ENCODE assay signal across 22 mouse cellular contexts in genomic region chr8:124392271-124393012, GRCm38 (mm10). TPM values are rescaled to one million over a fixed set of nuclear protein-coding genes. Genes with fewer than 3 reads are reported as not detected.
A peak's percentile ranks its signal among the peaks of the same experiment; 100 is the strongest.
DNase-seq lines count a peak whose midpoint lies in the region; ATAC-seq and TF ChIP-seq lines count a peak whose summit lies in the region.
"Had no signal": no experiment of that assay in that cellular context is flagged by ENCODE, and none has a peak within 500 bp of the region (broad histone marks: within the 10 kb centered on the region; RNA-seq: fewer than 3 reads in every experiment).

No protein-coding gene starts in this region.

- no peak for TF ChIP-seq CTCF in stomach, postnatal 0 days (IDR thresholded peaks at IDR 0.05; ENCODE audit: low read depth)

- no peaks in the 10 kb centered on the region for H3K36me3 ChIP-seq in midbrain, embryonic 11.5 days (ENCODE audit: control insufficient read depth, insufficient read depth, low read length)
- H3K36me3 ChIP-seq in midbrain, embryonic 13.5 days = 0 out of 2 replicates have a peak, but pooled peaks cover 4% of the 10 kb centered on the region
- H3K36me3 ChIP-seq in limb, embryonic 15.5 days = no peaks in the 10 kb centered on the region
- H3K36me3 ChIP-seq in stomach, postnatal 0 days (ENCODE audit: control insufficient read depth, insufficient read depth, low read length) = no peaks in the 10 kb centered on the region
- H3K36me3 ChIP-seq: G1E; kidney, embryonic 15.5 days had no signal

- no peaks in the 10 kb centered on the region for H3K9me3 ChIP-seq in midbrain, embryonic 11.5 days (ENCODE audit: control insufficient read depth, low read length)
- H3K9me3 ChIP-seq in midbrain, embryonic 13.5 days = no peaks in the 10 kb centered on the region
- H3K9me3 ChIP-seq in limb, embryonic 15.5 days = no peaks in the 10 kb centered on the region
- 0 out of 2 replicates have a peak, but pooled peaks cover 3% of the 10 kb centered on the region for H3K9me3 ChIP-seq in stomach, postnatal 0 days (ENCODE audit: control insufficient read depth, low read length)
- H3K9me3 ChIP-seq: kidney, embryonic 15.5 days had no signal

- no peak overlapping the region for H3K9ac ChIP-seq in midbrain, embryonic 11.5 days (ENCODE audit: low read length)
- H3K9ac ChIP-seq in midbrain, embryonic 13.5 days (replicated peaks) = no peak overlapping the region
- no peak overlapping the region for H3K9ac ChIP-seq in limb, embryonic 15.5 days
- no peak overlapping the region for H3K9ac ChIP-seq in stomach, postnatal 0 days (ENCODE audit: low read length)
- H3K9ac ChIP-seq: kidney, embryonic 15.5 days had no signal

- 61% methylated on average over 10 of the region's 10 CpGs for WGBS in midbrain, embryonic 11.5 days
- 61% methylated on average over 10 of the region's 10 CpGs for WGBS in midbrain, embryonic 13.5 days
- 34% methylated on average over 10 of the region's 10 CpGs for WGBS in limb, embryonic 15.5 days
- WGBS in stomach, postnatal 0 days = 38% methylated on average over 10 of the region's 10 CpGs

- H3K27me3 ChIP-seq in midbrain, embryonic 11.5 days (ENCODE audit: control insufficient read depth, insufficient read depth, low read length) = no peaks in the 10 kb centered on the region
- no peaks in the 10 kb centered on the region for H3K27me3 ChIP-seq in midbrain, embryonic 13.5 days
- H3K27me3 ChIP-seq in limb, embryonic 15.5 days = no peaks in the 10 kb centered on the region
- H3K27me3 ChIP-seq in stomach, postnatal 0 days (ENCODE audit: control insufficient read depth, insufficient read depth, low read length) = no peaks in the 10 kb centered on the region
- H3K27me3 ChIP-seq: kidney, embryonic 15.5 days had no signal

- no peak for TF ChIP-seq EP300 in stomach, postnatal 0 days (optimal IDR thresholded peaks at IDR 0.05)

- no peak overlapping the region for H3K4me2 ChIP-seq in midbrain, embryonic 11.5 days
- no peak overlapping the region for H3K4me2 ChIP-seq in midbrain, embryonic 13.5 days (replicated peaks)
- no peak overlapping the region for H3K4me2 ChIP-seq in limb, embryonic 15.5 days
- H3K4me2 ChIP-seq in stomach, postnatal 0 days (replicated peaks; ENCODE audit: low read depth) = no peak overlapping the region
- H3K4me2 ChIP-seq: kidney, embryonic 15.5 days had no signal

- H3K27ac ChIP-seq in midbrain, embryonic 11.5 days (ENCODE audit: low read depth, low read length) = no peak overlapping the region
- H3K27ac ChIP-seq in midbrain, embryonic 13.5 days = no peak overlapping the region
- H3K27ac ChIP-seq in limb, embryonic 15.5 days = peak overlapping the region; percentile 74
- peak overlapping the region; percentile 70 for H3K27ac ChIP-seq in stomach, postnatal 0 days (replicated peaks)
- H3K27ac ChIP-seq: kidney, embryonic 15.5 days; macrophage had no signal

- H3K4me1 ChIP-seq in midbrain, embryonic 11.5 days (ENCODE audit: control insufficient read depth, insufficient read depth, low read length) = no peaks in the 10 kb centered on the region
- no peaks in the 10 kb centered on the region for H3K4me1 ChIP-seq in midbrain, embryonic 13.5 days (replicated peaks)
- peaks cover 16% of the 10 kb centered on the region for H3K4me1 ChIP-seq in limb, embryonic 15.5 days
- H3K4me1 ChIP-seq in stomach, postnatal 0 days (replicated peaks; ENCODE audit: control insufficient read depth, insufficient read depth) = no peaks in the 10 kb centered on the region
- H3K4me1 ChIP-seq: kidney, embryonic 15.5 days had no signal

- no peak for ATAC-seq in midbrain, embryonic 11.5 days (ENCODE audit: low FRiP score)
- no peak for ATAC-seq in midbrain, embryonic 13.5 days
- ATAC-seq in limb, embryonic 15.5 days (ENCODE audit: insufficient number of reproducible peaks, low FRiP score, low TSS enrichment, low read depth) = no peak
- ATAC-seq in stomach, postnatal 0 days (ENCODE audit: low FRiP score, low TSS enrichment) = peak; percentile 48; the same call in 1 of the 2 replicates
- ATAC-seq: CD4-positive, CD25-positive, alpha-beta regulatory T cell, adult 4 months; forebrain, embryonic 16.5 days had no signal

- peak; percentile 20 for DNase-seq in embryo, embryonic 10 days (ENCODE audit: low spot score)
- no peak for DNase-seq in embryo, embryonic 9.5 days (ENCODE audit: extremely low spot score)
- peak; percentile 49 for DNase-seq in midbrain, embryonic 11.5 days (ENCODE audit: low spot score, missing footprints)
- no peak for DNase-seq in stomach, postnatal 0 days (ENCODE audit: low spot score)
- DNase-seq in cerebellum, postnatal 36 days = no peak
- DNase-seq in left cerebral cortex, adult 18-20 months (ENCODE audit: low spot score in 2 of 2) = no peak
- DNase-seq: adrenal gland, adult 8-10 months; gastrocnemius, postnatal 10 days; heart, adult 18-20 months; heart, postnatal 4 days; lung, adult 2 months; midbrain, embryonic 14.5 days; thymus, postnatal 4 days had no signal

- H3K4me3 ChIP-seq in midbrain, embryonic 11.5 days (ENCODE audit: low read depth, low read length) = no peak overlapping the region
- no peak overlapping the region for H3K4me3 ChIP-seq in midbrain, embryonic 13.5 days (replicated peaks)
- H3K4me3 ChIP-seq in limb, embryonic 15.5 days = no peak overlapping the region
- no peak overlapping the region for H3K4me3 ChIP-seq in stomach, postnatal 0 days (ENCODE audit: low read depth, low read length)
- H3K4me3 ChIP-seq: erythroblast, embryonic 14.5 days; kidney, embryonic 15.5 days had no signal

RNA-seq across cellular contexts. Expression of gene Pgbd5, which starts 47.0 kb away (rescaled TPM):
- polyA plus RNA-seq in midbrain, embryonic 11.5 days (2014; fragmentation: Nextera tagmentation; extraction: Ambion mirVana) = 3.8 and 4.5 TPM in 2 replicates
- polyA plus RNA-seq in midbrain, embryonic 13.5 days (2015; fragmentation: Nextera tagmentation; extraction: Ambion mirVana) = 7.6 and 8.6 TPM in 2 replicates
- polyA plus RNA-seq in limb, embryonic 15.5 days (2015; fragmentation: Nextera tagmentation; extraction: Ambion mirVana) = 2.2 and 2.3 TPM in 2 replicates
- polyA plus RNA-seq in stomach, postnatal 0 days (2015; fragmentation: Nextera tagmentation; extraction: Ambion mirVana) = 1.9 and 2.0 TPM in 2 replicates
- total RNA-seq in left cerebral cortex, adult 18-20 months (2021) = 100 to 1,000 TPM; 208 to 219 TPM
- total RNA-seq: liver, adult 2 months had no signal
- polyA plus RNA-seq: CD4-positive, CD25-positive, alpha-beta regulatory T cell, adult 4 months; erythroblast, embryonic 14.5 days; G1E; liver, adult 2 months had no signal

Comparison
In these comparisons a context has a peak if more than half of its experiments do, and no peak if none do; other contexts are left out.
1. DNase-seq: peak in embryo, embryonic 10 days (single experiment) and midbrain, embryonic 11.5 days (single experiment); none in embryo, embryonic 9.5 days (single experiment), stomach, postnatal 0 days (single experiment), cerebellum, postnatal 36 days (0 of 2) and left cerebral cortex, adult 18-20 months (0 of 2).
2. H3K27ac ChIP-seq: peak in limb, embryonic 15.5 days (single experiment) and stomach, postnatal 0 days (single experiment); none in midbrain, embryonic 11.5 days (single experiment) and midbrain, embryonic 13.5 days (single experiment).